Mouse (Mus musculus) WW6 (cell line): ENCODE measurements around the gene Prkar1a.

ENCODE experiments used
- DNase-seq: peaks from one replicate; pipeline ENCODE4 v3.0.0-alpha.2; 2013; ENCODE audit warnings: low read depth, low spot score

Prkar1a gene

DNA sequence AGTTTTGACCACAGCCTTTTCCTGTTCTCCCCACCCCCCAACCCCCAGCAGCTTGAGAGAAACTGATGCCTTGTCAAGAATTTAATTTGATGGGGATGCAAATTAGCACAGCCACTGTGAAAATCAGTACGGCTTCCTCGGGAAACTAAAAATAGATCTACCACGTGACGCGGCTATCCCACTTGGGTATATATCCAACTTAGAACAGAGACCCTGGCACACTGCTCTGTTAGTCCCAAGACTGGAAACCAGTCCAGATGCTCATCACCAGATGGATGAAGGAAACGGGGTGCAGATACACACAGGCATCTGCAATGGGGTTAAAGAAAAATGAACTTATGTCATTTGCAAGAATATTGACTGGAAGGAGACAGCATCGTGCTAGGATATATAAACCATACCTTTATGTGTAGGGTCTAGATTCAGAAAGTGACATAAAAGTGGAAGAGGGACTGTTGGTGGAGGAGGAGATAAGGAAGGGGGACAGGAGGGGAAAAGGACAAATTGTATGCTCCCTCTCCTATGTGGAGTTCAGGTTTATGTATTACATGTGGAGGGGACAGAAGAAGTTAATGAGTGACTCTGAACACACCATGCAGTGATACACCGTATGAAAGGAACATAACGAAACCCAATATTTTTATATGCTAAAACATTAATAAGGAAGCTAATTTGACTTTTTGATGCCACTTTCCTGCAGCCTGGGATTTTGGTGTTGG, 56.3 kb downstream of the Prkar1a start:
- no peak for DNase-seq

GRCm38 (mm10) chr11:109706055-109706412, 56.8 kb downstream of the Prkar1a start:
- no peak for DNase-seq

- DNase-seq = no peak
Observed at GRCm38 (mm10) chr11:109706586-109706985, 57.4 kb downstream of the Prkar1a start.

- DNase-seq = no peak
Observed at GRCm38 (mm10) chr11:109707442-109707841, 58.2 kb downstream of the Prkar1a start.

- no peak for DNase-seq
Observed at GRCm38 (mm10) chr11:109708786-109709185, 59.6 kb downstream of the Prkar1a start.

DNA sequence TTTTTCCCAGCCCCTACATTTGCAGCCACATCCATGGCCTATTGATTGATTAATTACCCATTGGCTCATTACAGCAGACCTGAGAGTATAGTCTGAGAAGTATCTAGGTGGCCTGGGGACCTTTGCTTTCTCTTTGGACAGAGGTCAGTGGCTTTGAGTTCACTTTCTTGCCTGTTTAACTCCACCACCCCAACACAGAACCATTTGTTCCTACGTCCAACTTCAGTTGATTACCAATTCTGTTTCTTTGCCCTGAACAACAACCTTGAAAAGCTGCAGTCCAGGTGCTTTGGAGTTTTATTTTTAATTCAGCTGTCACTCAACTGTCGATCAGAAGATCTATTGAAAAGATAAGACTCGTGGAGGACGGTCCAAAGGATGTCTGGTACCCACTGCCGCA, 60.3 kb downstream of the Prkar1a start:
- DNase-seq = no peak

GRCm38 (mm10) chr11:109714341-109715247, 65.4 kb downstream of the Prkar1a start:
- no peak for DNase-seq

DNA sequence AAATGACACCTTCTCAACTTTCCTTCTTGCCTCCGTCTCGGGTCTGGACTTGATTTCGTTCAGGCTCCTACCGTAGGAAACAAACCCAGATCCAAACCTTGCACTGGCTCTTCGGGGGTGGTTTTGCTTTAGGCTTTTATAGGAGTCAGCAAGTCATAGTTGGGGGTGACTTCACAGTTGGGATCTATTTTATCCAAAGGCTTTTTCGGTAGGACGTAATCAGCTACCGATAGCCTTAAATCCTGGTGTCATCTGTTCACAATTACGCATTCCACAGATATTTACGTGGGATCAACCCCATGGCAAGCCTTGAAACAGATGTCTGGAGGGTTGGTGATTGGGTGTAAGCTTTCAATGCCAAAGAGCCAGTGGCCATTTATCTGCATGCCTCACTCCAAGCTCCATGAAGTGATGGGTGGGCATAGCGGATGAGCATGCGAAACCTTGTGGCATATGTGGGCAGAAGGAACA, 66.1 kb downstream of the Prkar1a start:
- no peak for DNase-seq

DNA sequence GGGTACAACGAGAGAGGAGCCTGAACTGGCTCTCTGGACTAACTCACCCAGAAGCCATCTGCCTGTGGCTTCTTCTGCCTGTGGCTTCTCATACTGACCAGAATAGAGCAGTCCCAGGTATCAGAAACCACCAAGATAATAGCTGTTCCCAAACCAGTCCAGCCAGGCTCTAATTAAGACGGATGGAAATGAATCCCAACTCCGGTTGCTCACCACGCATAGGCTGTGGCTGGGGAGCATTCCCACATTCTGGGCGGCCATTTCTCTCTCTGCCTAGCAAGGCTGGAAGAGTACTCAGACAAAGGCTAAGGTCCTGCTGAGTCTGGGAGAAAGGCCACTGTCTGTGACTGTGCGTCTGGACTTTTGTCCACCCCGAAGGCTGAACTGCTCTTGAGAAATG, 67.8 kb downstream of the Prkar1a start:
- no peak for DNase-seq

GRCm38 (mm10) chr11:109717448-109717847, 68.2 kb downstream of the Prkar1a start:
- DNase-seq = no peak

- no peak for DNase-seq
Observed at GRCm38 (mm10) chr11:109717966-109718895, 69.0 kb downstream of the Prkar1a start.
